Mouse (Mus musculus): Measurements from ENCODE around the gene Hist3h2ba. TPM values are rescaled to one million over a fixed set of nuclear protein-coding genes. Genes with fewer than 3 reads are reported as not detected.

Hist3h2ba gene
- polyA plus RNA-seq, 1 experiment from 2014 or later, result 395 TPM

GRCm38 (mm10) chr11:58959186-58959825 lies 10.6 kb downstream of the Hist3h2ba start:
- Histone ChIP-seq H3K4me3 (replicated peaks; ENCODE audit: low read length) (peak overlapping the region; percentile 57), H3K4me2 (ENCODE audit: low read length) (peak overlapping the region; percentile 90), H3K36me3 (ENCODE audit: control insufficient read depth, insufficient read depth) (no peaks in the 10 kb centered on the region), H3K9me3 (ENCODE audit: control insufficient read depth, low read length) (no peaks in the 10 kb centered on the region), H3K4me1 (replicated peaks; ENCODE audit: control insufficient read depth, insufficient read depth, low read length) (peaks cover 41% of the 10 kb centered on the region), H3K27me3 (replicated peaks; ENCODE audit: control insufficient read depth, insufficient read depth, low read length) (no peaks in the 10 kb centered on the region), H3K9ac (replicated peaks; ENCODE audit: low read depth, low read length) (peak overlapping the region; percentile 71), H3K27ac (ENCODE audit: low read length) (peak overlapping the region; percentile 77)
- WGBS, result 30% methylated on average over 15 of the region's 15 CpGs
- ATAC-seq, result no peak

GRCm38 (mm10) chr11:58959921-58960465 lies 11.3 kb downstream of the Hist3h2ba start:
- Histone ChIP-seq H3K9me3 (ENCODE audit: control insufficient read depth, low read length) (no peaks in the 10 kb centered on the region), H3K36me3 (ENCODE audit: control insufficient read depth, insufficient read depth) (no peaks in the 10 kb centered on the region), H3K27me3 (replicated peaks; ENCODE audit: control insufficient read depth, insufficient read depth, low read length) (no peaks in the 10 kb centered on the region), H3K9ac (replicated peaks; ENCODE audit: low read depth, low read length) (peak overlapping the region; percentile 71), H3K4me1 (replicated peaks; ENCODE audit: control insufficient read depth, insufficient read depth, low read length) (peaks cover 41% of the 10 kb centered on the region), H3K4me2 (ENCODE audit: low read length) (peak overlapping the region; percentile 90), H3K27ac (ENCODE audit: low read length) (peak overlapping the region; percentile 77), H3K4me3 (replicated peaks; ENCODE audit: low read length) (peak overlapping the region; percentile 57)
- under 1% methylated on average over 40 of the region's 40 CpGs for WGBS
- ATAC-seq, result peak; percentile 84

- 67% methylated on average over 50 of the region's 50 CpGs for WGBS
- peaks cover 36% of the 10 kb centered on the region for H3K4me1 ChIP-seq (replicated peaks; ENCODE audit: control insufficient read depth, insufficient read depth, low read length)
- no peak overlapping the region for H3K9ac ChIP-seq (replicated peaks; ENCODE audit: low read depth, low read length)
- no peak for ATAC-seq
- no peaks in the 10 kb centered on the region for H3K27me3 ChIP-seq (replicated peaks; ENCODE audit: control insufficient read depth, insufficient read depth, low read length)
- no peak overlapping the region for H3K27ac ChIP-seq (ENCODE audit: low read length)
- no peak overlapping the region for H3K4me2 ChIP-seq (ENCODE audit: low read length)
- no peaks in the 10 kb centered on the region for H3K36me3 ChIP-seq (ENCODE audit: control insufficient read depth, insufficient read depth)
- H3K4me3 ChIP-seq (replicated peaks; ENCODE audit: low read length), result no peak overlapping the region
- H3K9me3 ChIP-seq (ENCODE audit: control insufficient read depth, low read length), result no peaks in the 10 kb centered on the region
Measured at GRCm38 (mm10) chr11:58961364-58962177, 12.9 kb downstream of the Hist3h2ba start.

GRCm38 (mm10) chr11:58963543-58963942 lies 14.8 kb downstream of the Hist3h2ba start:
- WGBS, result 36% methylated on average over 17 of the region's 17 CpGs
- Histone ChIP-seq H3K36me3 (ENCODE audit: control insufficient read depth, insufficient read depth) (no peaks in the 10 kb centered on the region), H3K9me3 (ENCODE audit: control insufficient read depth, low read length) (no peaks in the 10 kb centered on the region), H3K27me3 (replicated peaks; ENCODE audit: control insufficient read depth, insufficient read depth, low read length) (no peaks in the 10 kb centered on the region), H3K4me1 (replicated peaks; ENCODE audit: control insufficient read depth, insufficient read depth, low read length) (peaks cover 17% of the 10 kb centered on the region), H3K9ac (replicated peaks; ENCODE audit: low read depth, low read length) (no peak overlapping the region), H3K27ac (ENCODE audit: low read length) (no peak overlapping the region), H3K4me2 (ENCODE audit: low read length) (no peak overlapping the region), H3K4me3 (replicated peaks; ENCODE audit: low read length) (no peak overlapping the region)
- no peak for ATAC-seq

GRCm38 (mm10) chr11:58964216-58964615 lies 15.5 kb downstream of the Hist3h2ba start:
- H3K4me3 ChIP-seq (replicated peaks; ENCODE audit: low read length), result no peak overlapping the region
- H3K9ac ChIP-seq (replicated peaks; ENCODE audit: low read depth, low read length), result no peak overlapping the region
- no peak for ATAC-seq
- peaks cover 12% of the 10 kb centered on the region for H3K4me1 ChIP-seq (replicated peaks; ENCODE audit: control insufficient read depth, insufficient read depth, low read length)
- H3K36me3 ChIP-seq (ENCODE audit: control insufficient read depth, insufficient read depth), result no peaks in the 10 kb centered on the region
- no peak overlapping the region for H3K4me2 ChIP-seq (ENCODE audit: low read length)
- no peak overlapping the region for H3K27ac ChIP-seq (ENCODE audit: low read length)
- H3K9me3 ChIP-seq (ENCODE audit: control insufficient read depth, low read length), result no peaks in the 10 kb centered on the region
- H3K27me3 ChIP-seq (replicated peaks; ENCODE audit: control insufficient read depth, insufficient read depth, low read length), result no peaks in the 10 kb centered on the region
- WGBS, result 87% methylated on average over 7 of the region's 7 CpGs

GRCm38 (mm10) chr11:58965001-58965760 lies 16.5 kb downstream of the Hist3h2ba start:
- Histone ChIP-seq H3K4me3 (replicated peaks; ENCODE audit: low read length) (no peak overlapping the region), H3K27ac (ENCODE audit: low read length) (no peak overlapping the region), H3K36me3 (ENCODE audit: control insufficient read depth, insufficient read depth) (0 out of 2 replicates have a peak, but pooled peaks cover under 1% of the 10 kb centered on the region), H3K27me3 (replicated peaks; ENCODE audit: control insufficient read depth, insufficient read depth, low read length) (no peaks in the 10 kb centered on the region), H3K4me2 (ENCODE audit: low read length) (no peak overlapping the region), H3K4me1 (replicated peaks; ENCODE audit: control insufficient read depth, insufficient read depth, low read length) (peaks cover 5% of the 10 kb centered on the region; the same call in 1 of the 2 replicates), H3K9me3 (ENCODE audit: control insufficient read depth, low read length) (no peaks in the 10 kb centered on the region), H3K9ac (replicated peaks; ENCODE audit: low read depth, low read length) (no peak overlapping the region)
- ATAC-seq, result no peak
- 55% methylated on average over 12 of the region's 12 CpGs for WGBS

- 94% methylated on average over 1 of the region's 1 CpGs for WGBS
- H3K9ac ChIP-seq (replicated peaks; ENCODE audit: low read depth, low read length), result no peak overlapping the region
- H3K4me2 ChIP-seq (ENCODE audit: low read length), result no peak overlapping the region
- H3K9me3 ChIP-seq (ENCODE audit: control insufficient read depth, low read length), result no peaks in the 10 kb centered on the region
- 0 out of 2 replicates have a peak, but pooled peaks cover 3% of the 10 kb centered on the region for H3K4me1 ChIP-seq (replicated peaks; ENCODE audit: control insufficient read depth, insufficient read depth, low read length)
- H3K27ac ChIP-seq (ENCODE audit: low read length), result no peak overlapping the region
- ATAC-seq, result no peak
- no peak overlapping the region for H3K4me3 ChIP-seq (replicated peaks; ENCODE audit: low read length)
- H3K27me3 ChIP-seq (replicated peaks; ENCODE audit: control insufficient read depth, insufficient read depth, low read length), result no peaks in the 10 kb centered on the region
- 0 out of 2 replicates have a peak, but pooled peaks cover 5% of the 10 kb centered on the region for H3K36me3 ChIP-seq (ENCODE audit: control insufficient read depth, insufficient read depth)
Measured at GRCm38 (mm10) chr11:58967346-58967745, 18.6 kb downstream of the Hist3h2ba start.

GRCm38 (mm10) chr11:58968551-58968950 lies 19.8 kb downstream of the Hist3h2ba start:
- Histone ChIP-seq H3K4me2 (ENCODE audit: low read length) (no peak overlapping the region), H3K4me1 (replicated peaks; ENCODE audit: control insufficient read depth, insufficient read depth, low read length) (0 out of 2 replicates have a peak, but pooled peaks cover 3% of the 10 kb centered on the region), H3K9ac (replicated peaks; ENCODE audit: low read depth, low read length) (no peak overlapping the region), H3K4me3 (replicated peaks; ENCODE audit: low read length) (no peak overlapping the region), H3K27ac (ENCODE audit: low read length) (no peak overlapping the region), H3K36me3 (ENCODE audit: control insufficient read depth, insufficient read depth) (0 out of 2 replicates have a peak, but pooled peaks cover 5% of the 10 kb centered on the region), H3K27me3 (replicated peaks; ENCODE audit: control insufficient read depth, insufficient read depth, low read length) (no peaks in the 10 kb centered on the region), H3K9me3 (ENCODE audit: control insufficient read depth, low read length) (no peaks in the 10 kb centered on the region)
- ATAC-seq, result no peak
- WGBS, result 86% methylated on average over 7 of the region's 7 CpGs
